Mouse (Mus musculus): Measurements from ENCODE around the gene Mtor.
A peak's percentile ranks its signal among the peaks of the same experiment; 100 is the strongest.

The Mtor gene

GRCm38 (mm10) chr4:148448179-148448852 is at the start of gene Mtor:
Gene Mtor, plus strand, starts transcription at chr4:148448611.
- DNase-seq (ENCODE audit: low spot score) = peak; percentile 95

GRCm38 (mm10) chr4:148399437-148400094 is 48.8 kb upstream of the Mtor start:
- DNase-seq (ENCODE audit: low spot score) = no peak

GRCm38 (mm10) chr4:148403402-148403801 is 45.0 kb upstream of the Mtor start:
- no peak for DNase-seq (ENCODE audit: low spot score)

DNA sequence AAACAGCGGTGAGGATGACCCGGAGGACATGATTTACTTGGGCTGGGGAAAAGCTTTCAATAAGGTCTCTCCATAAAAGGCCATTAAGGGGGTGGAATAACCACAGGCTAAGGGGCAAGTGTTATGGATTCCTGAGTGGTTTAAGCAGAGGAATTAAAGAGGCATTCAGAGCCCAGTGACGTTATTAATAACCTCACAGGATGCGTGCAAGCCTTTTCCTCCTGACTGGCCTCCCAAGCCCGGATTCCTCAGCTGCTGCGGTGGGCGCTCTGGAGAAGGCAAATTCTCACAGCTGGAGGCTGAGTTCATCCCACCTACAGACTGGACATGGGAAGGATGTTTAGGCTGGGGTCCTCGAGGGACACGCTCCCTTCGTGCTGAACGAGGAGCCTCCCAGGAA is 43.7 kb upstream of the Mtor start:
- no peak for DNase-seq (ENCODE audit: low spot score)

DNA sequence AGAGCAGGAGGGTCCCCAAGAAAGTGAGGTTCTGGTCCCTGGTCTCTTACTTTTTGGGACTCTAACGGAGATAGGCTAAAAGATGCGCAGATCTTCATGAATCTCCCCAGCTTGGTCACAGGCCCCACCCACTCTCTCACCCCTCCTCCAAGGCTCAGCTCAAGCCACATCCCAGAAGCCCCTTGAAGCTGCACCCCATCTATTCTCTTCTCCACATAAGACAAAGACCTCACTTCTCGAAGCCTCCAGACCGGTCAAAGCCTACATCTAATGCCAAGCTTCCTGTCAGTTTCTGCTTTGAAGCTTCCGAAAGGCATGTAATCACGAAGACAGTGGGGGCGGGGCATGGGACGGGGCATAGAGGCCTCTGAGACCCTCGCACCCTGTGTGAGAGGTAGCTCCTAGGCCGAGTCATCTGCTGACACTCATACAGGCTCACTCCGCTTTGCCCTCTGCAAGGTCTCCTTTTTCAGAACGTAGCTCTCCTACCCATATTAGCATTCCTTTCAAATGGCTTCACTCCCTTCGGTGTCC is 43.1 kb upstream of the Mtor start:
- DNase-seq (ENCODE audit: low spot score) = no peak

- no peak for DNase-seq (ENCODE audit: low spot score)
Measured at GRCm38 (mm10) chr4:148408256-148408975, 40.0 kb upstream of the Mtor start.

GRCm38 (mm10) chr4:148415575-148415974 is 32.8 kb upstream of the Mtor start:
- DNase-seq (ENCODE audit: low spot score) = no peak

GRCm38 (mm10) chr4:148417074-148417526 is 31.3 kb upstream of the Mtor start:
- no peak for DNase-seq (ENCODE audit: low spot score)

DNA sequence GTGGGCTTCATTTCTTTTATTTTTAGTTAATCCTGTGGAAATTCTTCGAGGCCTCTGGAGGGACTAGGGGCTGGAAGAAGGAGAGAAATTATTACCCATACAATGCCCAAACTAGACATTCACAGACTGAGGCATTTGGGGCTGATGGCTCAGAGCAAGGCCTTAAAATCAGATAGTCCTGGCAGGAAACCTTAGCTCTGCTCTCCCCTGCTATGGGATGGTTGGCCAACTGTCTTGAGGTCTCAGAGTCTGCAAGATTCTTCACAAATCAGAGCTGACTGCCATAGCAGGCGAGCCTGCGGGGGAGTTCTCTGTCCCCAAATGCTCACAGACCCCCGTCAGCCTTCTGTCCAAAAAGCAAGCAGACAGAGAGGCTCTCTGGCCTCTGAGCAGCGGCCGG is 30.9 kb upstream of the Mtor start:
- no peak for DNase-seq (ENCODE audit: low spot score)

DNA sequence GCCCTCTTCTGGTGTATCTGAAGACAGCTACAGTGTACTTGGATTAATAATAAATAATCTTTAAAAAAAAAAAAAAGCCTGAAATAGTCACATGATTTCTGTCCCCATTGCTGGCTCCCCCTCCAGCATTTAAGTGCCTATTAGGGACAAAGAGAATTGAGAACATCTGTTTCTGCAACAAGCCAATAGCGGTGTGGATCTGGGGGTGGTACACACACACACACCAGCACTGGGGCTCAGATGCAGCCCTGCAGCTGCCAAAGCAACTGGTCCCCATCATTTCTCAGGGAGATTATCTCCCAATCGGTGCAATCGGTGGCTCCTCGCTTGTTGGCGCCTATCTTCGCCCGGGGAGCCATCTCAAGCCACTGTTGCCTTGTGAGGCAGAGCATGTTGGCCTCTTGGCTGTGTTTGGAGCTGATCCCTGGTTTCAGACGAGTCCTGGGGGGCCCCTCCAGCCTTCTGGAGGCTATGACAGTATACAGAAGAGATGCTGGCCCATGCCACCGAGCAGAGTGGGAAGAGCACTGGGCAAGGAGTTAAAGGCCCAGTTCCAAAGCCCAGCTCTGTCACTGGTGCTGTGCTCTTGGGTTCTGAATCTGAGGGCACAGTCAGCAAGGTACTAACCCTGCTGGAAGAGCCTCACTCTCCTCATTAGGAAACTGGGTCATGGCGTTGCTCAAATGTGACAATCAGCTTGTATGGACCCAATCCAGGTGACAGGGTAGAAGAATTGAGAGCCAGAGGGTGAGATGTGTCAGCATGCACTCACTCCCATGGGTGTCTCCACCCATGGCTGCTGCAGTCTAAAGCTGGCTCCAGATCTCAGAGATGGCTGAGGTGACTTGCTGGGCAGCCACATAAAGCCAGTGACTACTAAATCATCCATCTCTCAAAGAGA is 21.2 kb upstream of the Mtor start:
- no peak for DNase-seq (ENCODE audit: low spot score)

DNA sequence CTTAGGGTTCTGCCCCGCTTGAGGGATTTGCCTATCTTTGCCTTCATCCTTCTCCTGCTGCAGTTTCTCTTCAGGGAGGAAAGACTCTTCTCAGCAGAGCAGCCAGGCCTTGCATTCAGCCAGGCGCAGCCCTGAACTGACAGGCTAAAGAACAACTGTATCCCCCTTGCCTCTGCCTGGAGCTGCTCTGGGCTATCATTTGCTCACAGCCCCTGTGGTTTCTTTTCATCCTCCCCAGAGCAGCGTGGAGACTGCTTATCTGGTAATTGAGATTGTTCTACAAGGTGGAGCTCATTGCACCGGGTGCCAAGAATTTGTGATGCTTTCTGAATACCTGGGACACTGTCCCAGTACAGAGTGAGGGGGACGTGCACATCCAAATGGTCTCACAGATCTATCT is 19.9 kb upstream of the Mtor start:
- DNase-seq (ENCODE audit: low spot score) = no peak

- DNase-seq (ENCODE audit: low spot score) = no peak
Measured at GRCm38 (mm10) chr4:148429121-148429520, 19.3 kb upstream of the Mtor start.

DNA sequence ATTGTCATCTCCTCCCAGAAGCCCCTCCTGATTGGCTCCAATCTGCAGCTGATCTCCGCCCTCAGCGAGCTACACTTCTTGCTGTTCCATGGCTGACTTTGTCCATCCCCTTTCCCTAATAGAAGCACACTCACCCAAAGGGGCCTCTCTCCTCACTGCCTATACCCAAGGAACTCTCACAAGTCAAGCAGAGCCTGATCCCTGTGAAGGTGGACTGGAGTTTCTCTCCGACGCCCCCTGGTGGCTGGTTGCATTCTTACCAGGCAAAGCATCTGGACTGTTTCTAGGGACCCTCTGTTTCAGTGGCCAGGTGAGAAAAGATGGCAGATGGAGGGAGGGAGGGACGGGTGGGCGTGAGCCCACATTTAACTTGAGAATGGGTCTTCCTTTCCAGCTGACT is 18.7 kb upstream of the Mtor start:
- no peak for DNase-seq (ENCODE audit: low spot score)

- DNase-seq (ENCODE audit: low spot score) = no peak
Measured at GRCm38 (mm10) chr4:148430880-148431519, 17.4 kb upstream of the Mtor start.

DNA sequence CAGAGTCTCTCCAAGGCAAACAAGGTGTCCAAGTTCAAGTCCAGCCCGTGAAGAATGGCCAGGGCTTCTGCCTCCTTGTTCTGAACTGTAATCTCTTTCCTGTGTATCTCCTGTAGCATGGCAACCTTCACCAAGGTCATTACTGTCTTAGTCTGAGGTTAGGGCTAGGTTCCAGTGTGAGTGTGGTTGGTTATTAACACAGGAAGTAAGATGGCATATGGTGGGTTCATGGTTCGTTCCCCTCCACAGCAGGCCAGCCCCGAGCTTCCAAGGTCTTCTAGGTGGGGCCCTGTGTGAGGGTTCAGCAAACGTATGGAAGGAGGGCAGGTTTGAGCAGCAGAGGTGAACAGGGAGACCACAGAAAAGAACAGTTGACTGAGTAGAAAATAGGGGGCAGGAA is 15.9 kb upstream of the Mtor start:
- DNase-seq (ENCODE audit: low spot score) = no peak

DNA sequence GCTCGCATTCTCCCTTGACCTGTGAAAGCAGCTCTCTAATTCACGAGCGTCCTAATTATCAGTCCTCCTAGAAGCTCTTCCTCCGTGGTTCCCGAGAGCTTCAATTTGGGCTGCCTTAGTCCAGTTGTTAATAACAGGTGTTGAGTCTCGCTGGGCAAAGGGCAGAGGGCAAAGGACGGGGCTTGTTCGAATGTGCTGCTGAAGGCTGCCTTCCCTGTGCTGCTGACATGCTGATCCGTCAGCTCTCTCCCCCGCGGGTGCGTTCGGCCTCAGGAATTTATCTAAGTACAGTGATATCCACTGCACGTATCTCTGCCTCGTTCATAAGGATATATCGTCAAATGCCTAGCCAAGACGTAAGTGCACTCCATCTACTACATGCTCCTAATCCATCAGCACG is 15.1 kb upstream of the Mtor start:
- no peak for DNase-seq (ENCODE audit: low spot score)

DNA sequence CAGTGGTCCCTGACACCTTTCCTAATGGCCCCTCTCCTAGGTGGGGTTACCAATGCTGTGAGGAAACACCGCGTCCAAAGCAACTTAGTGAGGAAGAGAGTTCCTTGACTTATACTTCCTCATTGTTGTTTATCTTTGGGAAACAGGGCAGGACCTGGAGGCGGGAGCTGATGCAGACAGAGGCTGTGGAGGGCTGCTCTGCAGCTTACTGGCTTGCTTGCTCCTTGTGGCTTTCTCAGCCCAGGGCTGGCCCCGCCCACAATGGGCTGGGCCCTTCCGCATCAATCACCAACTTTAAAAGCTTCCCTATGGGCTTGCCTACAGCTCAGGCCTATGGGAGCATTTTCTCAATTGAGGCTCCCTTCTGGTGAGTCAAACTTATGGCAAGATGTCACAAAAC is 14.6 kb upstream of the Mtor start:
- DNase-seq (ENCODE audit: low spot score) = no peak

- no peak for DNase-seq (ENCODE audit: low spot score)
Measured at GRCm38 (mm10) chr4:148434554-148434953, 13.9 kb upstream of the Mtor start.

DNA sequence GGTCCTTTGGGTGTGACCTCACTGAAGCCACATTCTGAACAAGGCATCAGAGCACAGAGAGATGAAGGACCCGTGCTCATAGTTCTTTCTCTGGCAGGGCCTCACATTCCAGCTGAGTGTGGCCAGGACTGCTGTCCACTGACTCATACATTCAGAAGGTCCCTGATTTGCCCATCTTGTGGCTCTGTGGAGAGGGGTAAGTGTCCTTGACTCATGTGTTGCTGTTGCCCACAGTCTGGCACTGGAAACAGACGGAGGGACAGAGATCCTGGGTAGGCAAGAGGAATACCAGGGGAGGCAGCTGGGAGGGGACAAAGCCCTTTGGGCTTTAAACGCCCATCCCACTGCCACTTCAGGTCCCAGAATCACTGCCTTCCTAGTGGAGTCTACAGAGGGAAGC is 13.3 kb upstream of the Mtor start:
- DNase-seq (ENCODE audit: low spot score) = no peak

DNA sequence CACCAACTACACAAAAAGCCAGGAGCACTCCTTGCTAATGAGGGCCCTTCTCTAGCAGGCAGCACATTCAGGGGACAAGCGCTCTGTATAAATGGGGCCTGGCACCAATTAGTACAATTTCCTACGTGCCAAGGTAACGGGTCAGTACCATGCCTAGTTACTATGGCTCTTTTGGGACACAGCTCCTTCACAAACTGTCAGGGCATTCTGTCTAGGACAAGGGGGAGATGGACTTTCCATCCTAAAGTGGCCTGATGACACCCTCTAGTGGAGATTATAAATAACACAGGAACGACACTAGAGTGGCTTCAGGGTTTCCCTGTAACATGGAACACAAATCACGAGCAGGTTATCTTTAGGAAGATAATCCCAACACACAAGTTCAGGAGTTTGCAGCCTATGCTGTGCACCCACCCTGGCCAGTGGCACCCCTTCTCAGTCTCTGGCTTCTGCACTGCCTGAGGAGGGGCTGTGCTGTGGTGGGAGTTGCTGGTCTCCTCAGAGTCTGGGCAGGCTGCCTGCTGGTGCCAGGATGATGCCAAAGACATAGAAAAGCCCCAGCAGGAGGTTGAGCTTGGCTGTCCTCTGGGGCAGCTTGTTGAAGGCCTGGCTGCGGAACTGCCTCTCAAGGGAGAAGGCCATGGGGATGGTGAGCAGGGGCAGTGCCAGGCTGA is 12.6 kb upstream of the Mtor start:
- no peak for DNase-seq (ENCODE audit: low spot score)

DNA sequence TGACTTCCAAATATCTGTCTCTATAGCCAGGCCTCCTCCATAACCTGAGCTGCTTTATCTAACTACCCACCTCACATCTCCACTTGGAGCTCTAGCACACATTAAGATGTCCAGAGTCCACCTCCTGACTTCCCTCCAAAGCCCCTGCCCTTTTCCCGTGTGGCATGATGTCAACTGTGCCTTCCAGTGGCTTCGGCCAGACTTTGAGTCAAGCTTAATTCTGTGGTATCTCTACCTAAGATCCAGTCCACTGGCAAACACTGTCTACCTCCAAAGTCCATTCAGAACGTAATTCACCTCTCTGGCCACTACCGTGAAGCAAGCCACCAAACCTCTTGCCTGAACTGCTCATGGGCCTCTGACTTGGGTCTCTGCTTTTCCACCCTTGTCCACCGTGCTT is 6.5 kb upstream of the Mtor start:
- DNase-seq (ENCODE audit: low spot score) = no peak
